Mouse (Mus musculus): ENCODE measurements around the gene Ecd. TPM values are rescaled to one million over a fixed set of nuclear protein-coding genes. Genes with fewer than 3 reads are reported as not detected.

Ecd gene
- polyA plus RNA-seq, 1 experiment from 2014 or later, result 46.9 TPM

DNA sequence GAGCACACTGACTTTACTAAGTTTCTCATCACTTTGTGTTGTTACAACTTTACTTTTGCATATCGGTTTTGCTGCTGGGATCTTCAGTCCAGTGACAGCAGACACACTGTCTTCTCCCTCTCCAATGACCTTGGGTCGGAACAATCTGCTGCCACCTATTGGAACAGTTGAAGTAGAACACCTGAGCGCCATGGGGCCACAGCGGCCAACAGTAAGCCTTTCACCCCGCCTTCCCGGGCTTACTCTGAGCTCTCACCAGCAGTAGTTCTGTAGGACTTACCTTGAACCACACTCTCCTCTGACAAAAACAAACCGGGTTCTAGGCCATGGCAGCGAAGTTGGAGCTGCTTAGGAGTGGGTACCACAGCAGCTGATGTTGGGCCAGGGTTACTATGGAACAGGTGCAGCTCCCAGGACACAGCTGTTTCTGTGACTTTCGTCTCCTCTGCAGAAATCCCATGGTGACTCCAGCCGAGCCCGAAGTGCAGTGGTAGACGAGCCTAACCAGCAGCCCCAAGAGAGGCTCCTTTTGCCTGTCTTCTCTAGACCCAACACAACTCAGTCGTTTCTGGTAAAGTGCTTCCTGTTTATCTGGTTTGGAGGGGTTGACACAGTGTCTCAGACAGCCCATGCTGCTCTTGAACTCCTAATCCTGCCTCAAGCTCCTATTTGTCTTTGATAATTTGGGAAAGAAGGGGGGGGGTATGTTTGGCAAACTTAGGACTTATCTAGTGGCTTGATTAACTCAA, 30.6 kb upstream of the Ecd start:
- Histone ChIP-seq H3K27ac (ENCODE audit: low read length) (no peak overlapping the region; the same call in 1 of the 2 replicates), H3K4me2 (ENCODE audit: low read depth, low read length) (no peak overlapping the region), H3K36me3 (ENCODE audit: control insufficient read depth, insufficient read depth, low read length) (0 out of 2 replicates have a peak, but pooled peaks cover 4% of the 10 kb centered on the region), H3K4me1 (ENCODE audit: control insufficient read depth, insufficient read depth, low read length) (0 out of 2 replicates have a peak, but pooled peaks cover 5% of the 10 kb centered on the region), H3K4me3 (ENCODE audit: low read length) (no peak overlapping the region), H3K9me3 (ENCODE audit: control insufficient read depth, low read length) (no peaks in the 10 kb centered on the region), H3K27me3 (replicated peaks; ENCODE audit: control insufficient read depth, insufficient read depth, low read length) (no peaks in the 10 kb centered on the region), H3K9ac (ENCODE audit: low read depth, low read length) (no peak overlapping the region)
- peak; percentile 84 for ATAC-seq
- WGBS, result 37% methylated on average over 13 of the region's 13 CpGs

DNA sequence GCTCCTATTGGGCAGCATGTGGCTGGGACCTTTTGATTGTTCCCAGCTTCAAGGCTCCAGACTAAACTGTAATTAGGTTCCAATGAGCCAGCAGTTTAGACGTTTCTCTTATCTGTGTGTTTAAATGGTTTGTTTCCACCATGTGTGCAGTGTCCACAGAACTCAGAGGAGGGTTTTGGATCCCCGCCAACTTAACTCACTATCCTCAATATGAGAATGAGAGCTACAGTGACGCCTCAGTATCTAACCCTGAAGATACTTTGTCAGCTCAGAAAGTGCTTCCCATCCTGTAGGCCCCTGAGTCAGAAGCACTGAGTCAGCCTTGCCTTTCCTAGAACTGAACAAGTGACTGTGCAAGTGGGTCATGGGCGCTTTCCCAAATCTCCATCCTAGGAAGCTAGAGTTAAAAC, 29.2 kb upstream of the Ecd start:
- no peak for ATAC-seq
- no peaks in the 10 kb centered on the region for H3K36me3 ChIP-seq (ENCODE audit: control insufficient read depth, insufficient read depth, low read length)

DNA sequence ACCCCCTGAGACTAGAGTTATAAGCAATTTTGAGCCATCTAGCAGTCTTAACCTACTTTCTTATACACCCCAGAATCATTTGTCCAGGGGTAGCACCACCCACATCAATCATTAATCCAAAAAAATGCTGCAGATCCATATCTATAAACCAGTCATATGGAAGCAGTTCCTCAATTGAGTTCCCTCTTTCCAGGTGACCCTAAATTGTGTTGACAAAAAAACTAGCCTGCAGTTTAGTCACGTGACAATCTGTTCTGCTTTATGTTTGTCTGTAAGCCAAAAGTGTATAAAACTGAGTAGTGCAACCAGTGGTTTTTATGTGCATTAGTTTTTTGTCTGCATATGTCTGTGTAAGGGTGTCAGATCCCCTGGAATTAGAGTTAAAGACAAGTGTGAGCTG, 23.9 kb upstream of the Ecd start:
- 0 out of 2 replicates have a peak, but pooled peaks cover 7% of the 10 kb centered on the region for H3K36me3 ChIP-seq (ENCODE audit: control insufficient read depth, insufficient read depth, low read length)
- H3K4me3 ChIP-seq (ENCODE audit: low read length), result no peak overlapping the region
- no peaks in the 10 kb centered on the region for H3K9me3 ChIP-seq (ENCODE audit: control insufficient read depth, low read length)
- H3K9ac ChIP-seq (ENCODE audit: low read depth, low read length), result no peak overlapping the region
- no peak overlapping the region for H3K4me2 ChIP-seq (ENCODE audit: low read depth, low read length)
- no peak for ATAC-seq
- WGBS, result 80% methylated on average over 1 of the region's 1 CpGs
- 0 out of 2 replicates have a peak, but pooled peaks cover 2% of the 10 kb centered on the region for H3K4me1 ChIP-seq (ENCODE audit: control insufficient read depth, insufficient read depth, low read length)
- H3K27me3 ChIP-seq (replicated peaks; ENCODE audit: control insufficient read depth, insufficient read depth, low read length), result no peaks in the 10 kb centered on the region
- no peak overlapping the region for H3K27ac ChIP-seq (ENCODE audit: low read length)

More for the DNA sequence above, 29.2 kb upstream of the Ecd start:
- WGBS, result 57% methylated on average over 4 of the region's 4 CpGs
- Histone ChIP-seq H3K9me3 (ENCODE audit: control insufficient read depth, low read length) (no peaks in the 10 kb centered on the region), H3K4me2 (ENCODE audit: low read depth, low read length) (no peak overlapping the region), H3K27ac (ENCODE audit: low read length) (no peak overlapping the region), H3K4me3 (ENCODE audit: low read length) (no peak overlapping the region), H3K9ac (ENCODE audit: low read depth, low read length) (no peak overlapping the region), H3K27me3 (replicated peaks; ENCODE audit: control insufficient read depth, insufficient read depth, low read length) (no peaks in the 10 kb centered on the region), H3K4me1 (ENCODE audit: control insufficient read depth, insufficient read depth, low read length) (0 out of 2 replicates have a peak, but pooled peaks cover 5% of the 10 kb centered on the region)

DNA sequence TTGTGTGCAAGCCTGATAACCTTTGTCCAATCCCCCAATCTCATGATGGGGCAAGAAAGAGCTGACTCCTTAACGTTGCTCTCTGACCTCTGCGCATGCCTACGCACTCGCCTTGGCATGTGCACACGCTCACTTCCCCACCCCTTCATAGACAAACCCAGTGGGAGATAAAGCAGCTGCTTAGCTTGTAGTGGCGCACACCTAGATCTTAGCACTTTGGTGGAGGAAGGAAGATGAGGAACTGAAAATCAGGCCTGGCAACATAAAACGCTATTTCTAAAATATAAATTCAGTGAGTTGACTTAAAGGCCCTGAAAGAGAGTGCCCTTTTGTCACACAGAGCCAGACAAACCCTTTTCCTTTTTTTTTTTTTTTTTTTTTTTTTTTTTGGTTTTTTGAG, 22.9 kb upstream of the Ecd start:
- Histone ChIP-seq H3K27me3 (replicated peaks; ENCODE audit: control insufficient read depth, insufficient read depth, low read length) (no peaks in the 10 kb centered on the region), H3K4me1 (ENCODE audit: control insufficient read depth, insufficient read depth, low read length) (no peaks in the 10 kb centered on the region), H3K4me2 (ENCODE audit: low read depth, low read length) (no peak overlapping the region), H3K9ac (ENCODE audit: low read depth, low read length) (no peak overlapping the region), H3K9me3 (ENCODE audit: control insufficient read depth, low read length) (no peaks in the 10 kb centered on the region), H3K4me3 (ENCODE audit: low read length) (no peak overlapping the region), H3K36me3 (ENCODE audit: control insufficient read depth, insufficient read depth, low read length) (0 out of 2 replicates have a peak, but pooled peaks cover 7% of the 10 kb centered on the region), H3K27ac (ENCODE audit: low read length) (no peak overlapping the region)
- WGBS, result 80% methylated on average over 7 of the region's 7 CpGs
- no peak for ATAC-seq

DNA sequence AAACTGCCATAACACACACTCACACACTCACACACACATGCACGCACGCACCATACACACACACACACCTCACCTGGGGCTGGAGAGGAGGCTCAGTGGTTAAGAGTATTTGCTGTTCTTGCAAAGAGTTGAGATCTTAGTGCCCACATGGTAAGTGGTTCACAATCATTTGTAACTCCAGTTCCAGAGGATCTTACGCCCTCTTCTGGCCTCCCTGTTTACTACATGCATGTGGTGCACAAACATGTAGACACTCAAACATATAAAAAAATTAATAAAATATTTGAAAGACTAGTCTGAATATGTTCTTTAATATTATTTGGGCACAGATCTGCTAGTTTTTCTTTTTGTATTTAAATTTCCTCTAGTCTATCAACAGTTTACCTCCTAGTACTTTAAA, 20.4 kb upstream of the Ecd start:
- WGBS, result 90% methylated on average over 3 of the region's 3 CpGs
- Histone ChIP-seq H3K27me3 (replicated peaks; ENCODE audit: control insufficient read depth, insufficient read depth, low read length) (no peaks in the 10 kb centered on the region), H3K27ac (ENCODE audit: low read length) (no peak overlapping the region), H3K9ac (ENCODE audit: low read depth, low read length) (no peak overlapping the region), H3K36me3 (ENCODE audit: control insufficient read depth, insufficient read depth, low read length) (0 out of 2 replicates have a peak, but pooled peaks cover 12% of the 10 kb centered on the region), H3K4me1 (ENCODE audit: control insufficient read depth, insufficient read depth, low read length) (no peaks in the 10 kb centered on the region), H3K9me3 (ENCODE audit: control insufficient read depth, low read length) (no peaks in the 10 kb centered on the region), H3K4me3 (ENCODE audit: low read length) (no peak overlapping the region), H3K4me2 (ENCODE audit: low read depth, low read length) (no peak overlapping the region)
- no peak for ATAC-seq

DNA sequence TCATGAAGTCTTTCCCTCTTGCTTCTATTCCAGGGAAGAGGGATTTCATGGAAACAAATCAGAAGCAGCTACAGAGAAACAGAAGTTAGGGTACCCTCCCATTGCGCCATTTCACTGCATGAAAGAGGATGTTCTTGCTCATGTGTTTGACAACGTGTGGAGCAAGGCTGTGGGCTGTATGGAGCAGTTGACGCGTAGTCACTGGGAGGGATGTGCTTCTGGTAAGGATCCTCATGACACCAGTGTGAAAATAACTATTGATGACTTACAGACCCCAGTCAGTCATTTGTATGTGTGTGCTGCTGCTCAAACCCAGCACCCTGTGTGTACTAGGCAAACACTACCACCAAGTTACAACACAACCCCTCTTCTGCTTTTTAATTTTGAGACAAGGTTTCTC, 15.3 kb upstream of the Ecd start:
- no peak overlapping the region for H3K4me3 ChIP-seq (ENCODE audit: low read length)
- peaks cover 16% of the 10 kb centered on the region; the same call in 1 of the 2 replicates for H3K36me3 ChIP-seq (ENCODE audit: control insufficient read depth, insufficient read depth, low read length)
- H3K9me3 ChIP-seq (ENCODE audit: control insufficient read depth, low read length), result no peaks in the 10 kb centered on the region
- no peak overlapping the region for H3K4me2 ChIP-seq (ENCODE audit: low read depth, low read length)
- ATAC-seq, result no peak
- no peak overlapping the region for H3K27ac ChIP-seq (ENCODE audit: low read length)
- no peaks in the 10 kb centered on the region for H3K27me3 ChIP-seq (replicated peaks; ENCODE audit: control insufficient read depth, insufficient read depth, low read length)
- no peaks in the 10 kb centered on the region for H3K4me1 ChIP-seq (ENCODE audit: control insufficient read depth, insufficient read depth, low read length)
- no peak overlapping the region for H3K9ac ChIP-seq (ENCODE audit: low read depth, low read length)
- 93% methylated on average over 4 of the region's 4 CpGs for WGBS

DNA sequence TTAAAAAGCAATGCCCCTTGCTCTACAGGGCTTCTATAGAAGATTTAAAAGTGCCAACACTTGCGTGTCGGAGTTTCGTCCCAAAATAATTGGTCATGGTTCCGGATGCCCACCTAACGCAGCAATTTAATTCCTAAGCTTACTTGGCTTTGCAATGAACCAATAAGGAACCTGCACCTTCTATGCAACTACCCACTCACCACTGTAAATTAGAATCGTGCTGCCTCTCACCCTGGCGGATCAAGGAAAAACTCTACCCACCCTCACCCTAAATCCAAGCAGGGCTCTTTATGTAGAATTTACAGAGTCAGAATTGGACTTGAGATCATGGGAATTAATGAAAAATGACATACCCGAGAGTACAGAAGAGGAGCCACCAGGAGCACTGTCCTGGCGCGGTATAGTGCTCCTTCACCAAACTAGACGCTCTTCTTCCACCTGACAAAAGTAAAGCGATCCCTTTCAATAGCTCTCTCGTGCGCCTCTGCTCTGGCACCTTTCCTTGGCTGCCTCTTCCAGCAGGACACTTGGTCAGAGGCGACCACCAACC, 405 bp downstream of the Ecd start:
- H3K4me2 ChIP-seq (ENCODE audit: low read depth, low read length), result peak overlapping the region; percentile 59
- no peaks in the 10 kb centered on the region for H3K4me1 ChIP-seq (ENCODE audit: control insufficient read depth, insufficient read depth, low read length)
- H3K27me3 ChIP-seq (replicated peaks; ENCODE audit: control insufficient read depth, insufficient read depth, low read length), result no peaks in the 10 kb centered on the region
- H3K9ac ChIP-seq (ENCODE audit: low read depth, low read length), result peak overlapping the region; percentile 96
- H3K27ac ChIP-seq (ENCODE audit: low read length), result peak overlapping the region; percentile 78
- peak; percentile 75 for ATAC-seq
- 4% methylated on average over 15 of the region's 15 CpGs for WGBS
- no peaks in the 10 kb centered on the region; the same call in 1 of the 2 replicates for H3K36me3 ChIP-seq (ENCODE audit: control insufficient read depth, insufficient read depth, low read length)
- no peaks in the 10 kb centered on the region for H3K9me3 ChIP-seq (ENCODE audit: control insufficient read depth, low read length)
- H3K4me3 ChIP-seq (ENCODE audit: low read length), result peak overlapping the region; percentile 84

DNA sequence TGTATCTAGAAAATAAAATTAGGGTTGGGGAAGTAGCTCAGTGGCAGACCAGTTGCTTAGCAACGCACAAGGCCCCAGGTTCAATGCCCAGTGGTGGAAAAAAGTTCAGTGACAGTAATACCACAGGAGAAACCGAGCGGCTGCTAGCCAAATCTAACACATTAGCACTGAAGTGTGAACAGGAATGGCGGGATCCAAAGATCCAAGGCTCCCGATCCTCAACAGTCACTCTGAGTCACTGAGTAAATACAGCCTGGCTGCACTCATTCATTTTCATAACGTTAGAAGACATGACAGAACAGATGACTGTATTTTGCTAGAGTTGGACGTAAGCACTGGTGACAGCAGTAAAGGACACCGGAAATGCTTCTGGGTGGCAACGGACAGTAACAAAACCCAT, 2.0 kb downstream of the Ecd start:
- WGBS, result 76% methylated on average over 9 of the region's 9 CpGs
- Histone ChIP-seq H3K4me3 (ENCODE audit: low read length) (no peak overlapping the region), H3K9me3 (ENCODE audit: control insufficient read depth, low read length) (no peaks in the 10 kb centered on the region), H3K27me3 (replicated peaks; ENCODE audit: control insufficient read depth, insufficient read depth, low read length) (no peaks in the 10 kb centered on the region), H3K4me2 (ENCODE audit: low read depth, low read length) (no peak overlapping the region), H3K4me1 (ENCODE audit: control insufficient read depth, insufficient read depth, low read length) (no peaks in the 10 kb centered on the region), H3K27ac (ENCODE audit: low read length) (no peak overlapping the region), H3K9ac (ENCODE audit: low read depth, low read length) (no peak overlapping the region), H3K36me3 (ENCODE audit: control insufficient read depth, insufficient read depth, low read length) (peaks cover 7% of the 10 kb centered on the region)
- no peak for ATAC-seq

DNA sequence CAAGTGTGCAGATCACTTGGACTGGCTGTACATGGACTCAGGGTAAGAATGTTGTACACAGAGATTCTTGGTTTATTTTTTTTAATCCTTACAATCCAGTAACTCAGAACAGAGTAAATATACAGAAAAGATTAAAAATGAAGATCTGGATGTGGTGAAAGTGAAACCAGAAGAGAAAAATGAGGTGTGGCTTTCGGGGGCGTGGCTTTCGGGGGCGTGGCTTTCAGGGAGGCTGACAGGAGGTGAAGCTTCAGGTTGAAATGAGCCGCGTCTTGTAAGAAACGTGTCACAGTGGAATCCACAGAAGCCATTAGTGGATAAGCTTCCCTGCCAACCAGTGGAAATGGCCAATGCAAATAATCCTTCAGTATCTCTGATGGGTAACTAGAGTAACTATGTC, 7.1 kb downstream of the Ecd start:
- Histone ChIP-seq H3K4me1 (ENCODE audit: control insufficient read depth, insufficient read depth, low read length) (no peaks in the 10 kb centered on the region), H3K36me3 (ENCODE audit: control insufficient read depth, insufficient read depth, low read length) (peaks cover 19% of the 10 kb centered on the region), H3K4me2 (ENCODE audit: low read depth, low read length) (no peak overlapping the region), H3K27me3 (replicated peaks; ENCODE audit: control insufficient read depth, insufficient read depth, low read length) (no peaks in the 10 kb centered on the region), H3K4me3 (ENCODE audit: low read length) (no peak overlapping the region), H3K9me3 (ENCODE audit: control insufficient read depth, low read length) (no peaks in the 10 kb centered on the region), H3K27ac (ENCODE audit: low read length) (no peak overlapping the region), H3K9ac (ENCODE audit: low read depth, low read length) (no peak overlapping the region)
- WGBS, result 83% methylated on average over 7 of the region's 7 CpGs
- no peak for ATAC-seq

Measured in intestine, embryonic 16.5 days (tissue).